Mouse (Mus musculus) lung, embryonic 15.5 days (tissue): ENCODE results near the gene Herpud1. TPM values are rescaled to one million over a fixed set of nuclear protein-coding genes. Genes with fewer than 3 reads are reported as not detected.
"Not testable (repeated sequence)": the region's sequence is repeated elsewhere in the genome, so short reads cannot be mapped to it uniquely, and the experiment has no call there.

Experiments
- ATAC-seq: fragments of 200-750 bp; cut with Nextera tagmentation; 2 replicates; pipeline ENCODE4 v1.8.0; 2017; ENCODE audit warnings: moderate number of reproducible peaks, borderline replicate concordance; ENCODE audit not compliant: low FRiP score, low TSS enrichment; ENCODE audit errors: extremely low read depth
- H3K27ac ChIP-seq: fragments of 300-500 bp; sonication (generic); 2 replicates; pipeline ENCODE4 v1.5.1; 2015; ENCODE audit warnings: moderate library complexity, mild to moderate bottlenecking, inconsistent platforms
- H3K27me3 ChIP-seq: fragments of 300-500 bp; sonication (generic); 2 replicates; pipeline ENCODE4 v1.6.1; 2015; ENCODE audit warnings: inconsistent platforms
- H3K36me3 ChIP-seq: fragments of 300-500 bp; sonication (generic); 2 replicates; pipeline ENCODE4 v1.6.1; 2015; ENCODE audit warnings: inconsistent platforms
- H3K4me1 ChIP-seq: fragments of 300-500 bp; sonication (generic); 2 replicates; pipeline ENCODE4 v1.6.1; 2015; ENCODE audit warnings: inconsistent platforms
- H3K4me2 ChIP-seq: fragments of 300-500 bp; sonication (generic); 2 replicates; pipeline ENCODE4 v1.6.1; 2015; ENCODE audit warnings: inconsistent platforms, mild to moderate bottlenecking, moderate library complexity
- H3K4me3 ChIP-seq: fragments of 300-500 bp; sonication (generic); 2 replicates; pipeline ENCODE4 v1.5.1; 2015; ENCODE audit warnings: mild to moderate bottlenecking, inconsistent platforms
- H3K9ac ChIP-seq: fragments of 300-500 bp; sonication (generic); 2 replicates; pipeline ENCODE4 v1.6.1; 2015; ENCODE audit warnings: inconsistent platforms
- H3K9me3 ChIP-seq: fragments of 300-500 bp; sonication (generic); 2 replicates; pipeline ENCODE4 v1.6.1; 2016; ENCODE audit warnings: inconsistent platforms
- WGBS: fragments of 180-500 bp; shearing (Covaris S2); methylation state at CpG from one replicate; pipeline ENCODE4 v1.1.7; 2015; 5-methylcytosine and 5-hydroxymethylcytosine counted together
- polyA plus RNA-seq: library from polyadenylated mRNA; unstranded; fragments of >200 nt; fragmentation: Nextera tagmentation; extraction: Ambion mirVana; gene quantifications from 2 replicates; pipeline ENCODE4 v1.2.1, GENCODE M21; 2015

Gene Herpud1
- polyA plus RNA-seq, 1 experiment from 2014 or later: 116 TPM

DNA sequence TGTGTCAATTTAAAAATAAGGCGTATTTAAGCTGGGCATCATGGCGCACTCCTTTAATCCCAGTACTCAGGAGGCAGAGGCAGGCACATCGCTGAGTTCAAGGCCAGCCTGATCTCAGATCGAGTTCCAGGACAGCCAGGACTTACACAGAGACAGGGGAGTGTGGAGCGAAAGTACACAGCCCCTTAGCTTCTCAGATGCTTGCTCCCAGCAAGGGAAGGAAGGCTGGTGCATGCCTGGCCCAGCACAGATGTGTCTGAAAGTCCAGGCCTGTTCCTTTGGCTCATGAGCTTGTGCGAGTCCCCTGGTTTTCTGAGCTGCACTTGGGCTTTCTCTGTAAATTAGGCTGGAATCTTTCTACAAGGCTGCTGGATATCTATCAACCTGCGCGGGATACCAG lies 4.7 kb downstream of the Herpud1 start:
- Histone ChIP-seq H3K36me3 (peaks cover 66% of the 10 kb centered on the region), H3K4me2 (no peak overlapping the region), H3K27me3 (no peaks in the 10 kb centered on the region), H3K4me1 (peaks cover 12% of the 10 kb centered on the region), H3K4me3 (no peak overlapping the region), H3K9me3 (no peaks in the 10 kb centered on the region), H3K9ac (no peak overlapping the region), H3K27ac (no peak overlapping the region)
- no peak for ATAC-seq
- 96% methylated on average over 8 of the region's 8 CpGs for WGBS

DNA sequence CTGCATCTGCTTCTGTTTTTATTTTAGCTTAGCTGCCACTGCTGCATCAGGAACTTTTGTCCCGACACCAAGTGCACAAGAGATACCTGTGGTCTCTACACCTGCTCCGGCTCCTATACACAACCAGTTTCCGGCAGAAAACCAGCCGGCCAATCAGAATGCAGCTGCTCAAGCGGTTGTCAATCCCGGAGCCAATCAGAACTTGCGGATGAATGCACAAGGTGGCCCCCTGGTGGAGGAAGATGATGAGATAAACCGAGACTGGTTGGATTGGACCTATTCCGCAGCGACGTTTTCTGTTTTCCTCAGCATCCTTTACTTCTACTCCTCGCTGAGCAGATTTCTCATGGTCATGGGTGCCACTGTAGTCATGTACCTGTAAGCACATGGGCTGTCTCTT lies 5.9 kb downstream of the Herpud1 start:
- H3K27ac ChIP-seq: no peak overlapping the region
- no peak overlapping the region for H3K4me2 ChIP-seq
- no peak for ATAC-seq
- no peaks in the 10 kb centered on the region for H3K9me3 ChIP-seq
- peaks cover 12% of the 10 kb centered on the region for H3K4me1 ChIP-seq
- WGBS: 84% methylated on average over 12 of the region's 12 CpGs
- peaks cover 74% of the 10 kb centered on the region for H3K36me3 ChIP-seq
- no peak overlapping the region for H3K4me3 ChIP-seq
- H3K9ac ChIP-seq: no peak overlapping the region
- H3K27me3 ChIP-seq: no peaks in the 10 kb centered on the region

DNA sequence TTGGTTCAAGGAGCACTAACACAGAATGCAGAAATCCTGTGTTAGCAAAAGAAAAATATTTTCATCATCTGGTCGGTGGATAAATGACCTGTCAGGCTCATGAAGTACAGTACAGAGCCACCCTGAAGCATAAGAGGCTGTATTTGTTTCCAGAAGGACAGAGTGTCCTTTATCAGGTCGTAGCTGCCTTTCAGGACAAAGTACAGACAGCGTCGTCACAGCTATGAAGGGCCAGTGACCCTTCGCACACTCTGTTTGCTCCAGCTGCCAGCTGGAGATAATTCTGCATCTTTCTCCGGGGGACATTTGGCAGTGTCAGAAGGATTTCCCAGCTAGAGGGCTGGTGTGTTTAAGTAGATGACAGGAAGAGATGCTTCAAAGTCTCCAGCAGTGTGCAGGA lies 6.4 kb downstream of the Herpud1 start:
- H3K4me1 ChIP-seq: peaks cover 11% of the 10 kb centered on the region
- no peak for ATAC-seq
- H3K4me3 ChIP-seq: no peak overlapping the region
- no peak overlapping the region for H3K9ac ChIP-seq
- no peaks in the 10 kb centered on the region for H3K9me3 ChIP-seq
- H3K27me3 ChIP-seq: no peaks in the 10 kb centered on the region
- peaks cover 74% of the 10 kb centered on the region for H3K36me3 ChIP-seq
- no peak overlapping the region for H3K27ac ChIP-seq
- 52% methylated on average over 6 of the region's 6 CpGs for WGBS
- H3K4me2 ChIP-seq: no peak overlapping the region

DNA sequence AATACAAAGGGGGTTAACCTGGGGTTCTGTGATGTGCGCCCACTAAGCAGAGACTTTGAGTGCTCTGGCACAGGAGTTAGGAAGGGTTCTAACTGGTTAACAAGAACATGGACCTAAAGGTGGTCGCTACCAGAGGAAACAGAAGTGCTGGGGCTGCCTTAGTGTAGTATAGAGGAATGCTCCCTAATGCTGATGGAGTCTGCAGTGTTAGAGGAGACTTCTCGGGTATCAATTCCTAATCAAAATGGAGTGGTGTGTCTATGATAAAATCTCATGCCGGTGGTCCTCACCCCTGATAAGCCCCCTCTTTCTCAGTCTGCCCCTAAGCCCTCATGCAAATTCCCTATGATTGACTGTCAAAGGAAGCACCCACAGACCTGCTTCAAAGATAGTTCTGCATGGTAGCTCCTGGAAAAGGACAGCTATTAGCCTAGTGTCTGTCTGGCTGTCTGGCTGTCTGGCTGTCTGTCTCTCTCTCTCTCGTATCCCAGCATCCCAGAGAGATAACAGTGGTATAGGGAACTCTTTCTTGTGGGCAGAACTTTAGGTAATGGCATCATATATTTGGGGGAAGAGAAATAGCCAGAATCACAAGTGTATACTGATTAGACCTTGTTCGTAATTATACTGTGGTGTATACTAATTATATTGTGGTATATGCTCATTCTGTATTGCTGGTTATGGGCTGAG lies 9.8 kb downstream of the Herpud1 start:
- ATAC-seq: no peak
- Histone ChIP-seq H3K27ac (no peak overlapping the region), H3K4me2 (no peak overlapping the region), H3K36me3 (peaks cover 58% of the 10 kb centered on the region), H3K9me3 (no peaks in the 10 kb centered on the region), H3K4me3 (no peak overlapping the region), H3K4me1 (no peaks in the 10 kb centered on the region), H3K27me3 (no peaks in the 10 kb centered on the region), H3K9ac (no peak overlapping the region)
- 78% methylated on average over 6 of the region's 6 CpGs for WGBS

- Histone ChIP-seq H3K9me3 (no peaks in the 10 kb centered on the region), H3K9ac (no peak overlapping the region), H3K27me3 (no peaks in the 10 kb centered on the region), H3K27ac (no peak overlapping the region), H3K4me3 (no peak overlapping the region), H3K36me3 (peaks cover 47% of the 10 kb centered on the region), H3K4me2 (no peak overlapping the region), H3K4me1 (no peaks in the 10 kb centered on the region)
- peak; percentile 69 for ATAC-seq
- 55% methylated on average over 11 of the region's 11 CpGs for WGBS
Measured at GRCm38 (mm10) chr8:94396964-94397657, 10.9 kb downstream of the Herpud1 start.

- whole genome bisulfite sequencing: 72% methylated on average over 6 of the region's 6 CpGs
- no peak overlapping the region for H3K4me2 ChIP-seq
Measured at GRCm38 (mm10) chr8:94398587-94398986, 12.3 kb downstream of the Herpud1 start.

DNA sequence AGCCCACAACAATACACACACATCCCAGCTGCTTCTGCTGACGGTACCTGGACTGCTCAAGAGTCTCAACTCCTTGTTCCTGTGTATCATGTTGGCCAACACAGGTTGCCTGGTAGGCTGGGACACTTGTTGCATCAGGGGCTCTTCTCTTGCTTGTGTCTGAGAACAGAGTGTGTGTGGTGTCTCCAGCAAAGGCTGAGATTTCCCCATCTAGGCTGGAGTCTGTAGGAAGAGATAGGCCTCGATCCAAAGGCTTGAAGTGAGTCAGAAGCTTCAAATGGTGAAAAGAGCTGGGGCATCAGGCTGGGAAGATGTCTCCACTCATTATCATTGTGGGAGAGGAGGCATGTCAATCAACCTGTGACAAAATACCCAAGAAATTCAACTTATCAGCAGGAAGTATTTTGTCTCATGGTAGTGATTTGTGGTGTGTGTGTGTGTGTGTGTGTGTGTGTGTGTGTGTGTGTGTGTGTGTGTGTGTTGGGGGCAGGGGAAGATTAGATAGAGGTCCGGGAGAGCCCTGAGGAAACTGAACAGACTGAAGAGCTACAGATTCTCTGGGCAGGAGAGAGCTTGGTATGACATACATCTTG lies 13.2 kb downstream of the Herpud1 start:
- 85% methylated on average over 3 of the region's 3 CpGs for WGBS
- Histone ChIP-seq H3K4me2 (no peak overlapping the region), H3K27me3 (no peaks in the 10 kb centered on the region), H3K9ac (no peak overlapping the region), H3K36me3 (peaks cover 25% of the 10 kb centered on the region), H3K4me1 (no peaks in the 10 kb centered on the region), H3K4me3 (no peak overlapping the region), H3K27ac (no peak overlapping the region), H3K9me3 (no peaks in the 10 kb centered on the region)
- no peak for ATAC-seq

More at GRCm38 (mm10) chr8:94398587-94398986, 12.3 kb downstream of the Herpud1 start:
- no peak for ATAC-seq
- Histone ChIP-seq H3K27ac (no peak overlapping the region), H3K27me3 (no peaks in the 10 kb centered on the region), H3K9ac (no peak overlapping the region), H3K9me3 (no peaks in the 10 kb centered on the region), H3K4me3 (no peak overlapping the region), H3K36me3 (peaks cover 34% of the 10 kb centered on the region), H3K4me1 (no peaks in the 10 kb centered on the region)

- not testable (repeated sequence) for H3K9me3 ChIP-seq, H3K4me3 ChIP-seq, H3K4me1 ChIP-seq, H3K27ac ChIP-seq, ATAC-seq, H3K27me3 ChIP-seq, H3K9ac ChIP-seq, H3K4me2 ChIP-seq
- H3K36me3 ChIP-seq: peaks cover 20% of the 10 kb centered on the region
- WGBS: 71% methylated on average over 2 of the region's 2 CpGs
Measured at GRCm38 (mm10) chr8:94399957-94400356, 13.7 kb downstream of the Herpud1 start.

GRCm38 (mm10) chr8:94408443-94409080 lies 22.3 kb downstream of the Herpud1 start:
- no peaks in the 10 kb centered on the region for H3K27me3 ChIP-seq
- no peaks in the 10 kb centered on the region for H3K9me3 ChIP-seq
- no peak overlapping the region for H3K4me3 ChIP-seq
- ATAC-seq: no peak
- no peak overlapping the region for H3K4me2 ChIP-seq
- no peaks in the 10 kb centered on the region for H3K36me3 ChIP-seq
- no peak overlapping the region for H3K9ac ChIP-seq
- no peak overlapping the region for H3K27ac ChIP-seq
- 38% methylated on average over 8 of the region's 8 CpGs for WGBS
- H3K4me1 ChIP-seq: no peaks in the 10 kb centered on the region

- H3K9ac ChIP-seq: no peak overlapping the region
- ATAC-seq: no peak
- H3K9me3 ChIP-seq: no peaks in the 10 kb centered on the region
- H3K27ac ChIP-seq: no peak overlapping the region
- H3K4me2 ChIP-seq: no peak overlapping the region
- no peaks in the 10 kb centered on the region for H3K36me3 ChIP-seq
- H3K27me3 ChIP-seq: no peaks in the 10 kb centered on the region
- no peaks in the 10 kb centered on the region for H3K4me1 ChIP-seq
- no peak overlapping the region for H3K4me3 ChIP-seq
- WGBS: 85% methylated on average over 7 of the region's 7 CpGs
Measured at GRCm38 (mm10) chr8:94409523-94409922, 23.3 kb downstream of the Herpud1 start.

DNA sequence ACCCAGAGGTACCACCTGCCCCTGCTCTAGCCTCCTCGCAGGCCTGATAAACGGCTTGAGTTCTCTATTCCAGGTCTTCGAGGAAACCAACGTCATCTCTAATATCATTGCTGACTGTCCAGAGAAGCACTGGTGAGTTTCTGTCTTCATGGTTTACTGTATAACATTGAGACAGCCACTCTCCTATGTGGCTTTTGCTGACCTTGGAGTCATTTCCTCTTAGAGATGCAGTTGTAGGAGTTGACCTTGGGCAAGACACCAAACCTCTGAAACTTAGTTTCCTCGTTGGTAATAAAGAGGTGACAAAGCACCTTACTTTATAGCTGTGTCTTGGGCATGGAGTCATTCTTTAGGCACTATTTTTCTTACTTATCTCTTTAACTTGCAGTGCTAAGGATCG lies 26.3 kb downstream of the Herpud1 start:
- Histone ChIP-seq H3K9me3 (no peaks in the 10 kb centered on the region), H3K36me3 (no peaks in the 10 kb centered on the region), H3K4me2 (no peak overlapping the region), H3K27me3 (no peaks in the 10 kb centered on the region), H3K4me1 (no peaks in the 10 kb centered on the region), H3K27ac (no peak overlapping the region), H3K9ac (no peak overlapping the region), H3K4me3 (no peak overlapping the region)
- ATAC-seq: no peak
- 79% methylated on average over 6 of the region's 6 CpGs for WGBS

- ATAC-seq: no peak
- Histone ChIP-seq H3K4me1 (no peaks in the 10 kb centered on the region), H3K27ac (no peak overlapping the region), H3K27me3 (no peaks in the 10 kb centered on the region), H3K36me3 (no peaks in the 10 kb centered on the region), H3K9ac (no peak overlapping the region), H3K4me3 (no peak overlapping the region), H3K9me3 (no peaks in the 10 kb centered on the region), H3K4me2 (no peak overlapping the region)
- 63% methylated on average over 6 of the region's 6 CpGs for WGBS
Measured at GRCm38 (mm10) chr8:94413509-94413908, 27.3 kb downstream of the Herpud1 start.
